Mouse (Mus musculus): ENCODE results near the gene Ush1g.

- TF ChIP-seq CTCF (IDR thresholded peaks at IDR 0.05; ENCODE audit: low read depth, low read length), result no peak
- TF ChIP-seq POLR2A (IDR thresholded peaks at IDR 0.05; ENCODE audit: borderline replicate concordance, low read depth, low read length), result no peak
Observed at GRCm38 (mm10) chr11:115306863-115307262, 15.0 kb downstream of the Ush1g start, which contains the start of gene Otop2.

Measured in bone marrow macrophage, adult 2 months (primary cell).